Mouse (Mus musculus) thymus, adult 2 months (tissue): ENCODE data around the gene Snx18.

Experiments
- CTCF ChIP-seq: fragments of 200-500 bp; IDR thresholded peaks from 2 replicates; pipeline ENCODE4 v1.5.1; 2012; ENCODE audit warnings: mild to moderate bottlenecking, control low read depth, low read length, moderate library complexity, borderline replicate concordance; ENCODE audit not compliant: control insufficient read depth, poor library complexity, insufficient read depth; ENCODE audit errors: extremely low read depth
- POLR2A ChIP-seq: fragments of 200-500 bp; IDR thresholded peaks from 2 replicates; pipeline ENCODE4 v1.6.1; 2012; ENCODE audit warnings: mild to moderate bottlenecking, low read length, control low read depth, moderate library complexity; ENCODE audit not compliant: control insufficient read depth, poor library complexity, insufficient read depth; ENCODE audit errors: extremely low read depth

DNA sequence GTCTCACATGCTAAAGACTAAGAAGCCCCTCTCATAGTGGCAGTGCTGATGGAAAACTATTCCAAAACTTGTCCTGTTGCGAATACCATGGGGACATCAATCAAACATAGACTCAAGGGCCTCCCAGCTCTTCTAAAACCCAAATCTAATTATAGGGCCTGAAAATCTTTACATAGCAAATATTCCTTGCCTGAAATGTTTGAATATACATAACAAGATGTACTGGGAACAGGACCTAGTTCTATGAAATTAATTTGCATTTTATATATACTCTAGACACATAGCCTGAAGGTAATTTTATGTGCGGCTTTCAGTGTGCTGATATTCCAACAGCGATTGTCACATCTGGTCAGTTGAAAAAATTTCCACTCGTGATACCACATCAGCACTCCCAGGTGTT is 37.1 kb upstream of the Snx18 start:
- TF ChIP-seq POLR2A (no peak), CTCF (no peak)
